8 mouse cellular contexts compared by ENCODE assay signal in genomic region chr7:19279581-19280114, GRCm38 (mm10). TPM values are rescaled to one million over a fixed set of nuclear protein-coding genes. Genes with fewer than 3 reads are reported as not detected.
DNase-seq lines count a peak whose midpoint lies in the region; ATAC-seq lines count a peak whose summit lies in the region.

Gene Ppm1n, minus strand, starts transcription at chr7:19280064.

- peak within 1 kb of the TSS; percentile 35 for H3K4me3 ChIP-seq in heart, embryonic 16.5 days (ENCODE audit: low read length)
- peak within 1 kb of the TSS; percentile 36 for H3K4me3 ChIP-seq in intestine, embryonic 16.5 days (ENCODE audit: low read length)
- H3K4me3 ChIP-seq in neural tube, embryonic 12.5 days: peak within 1 kb of the TSS; percentile 24

- no peak for ATAC-seq in heart, embryonic 16.5 days (replicated peaks; ENCODE audit: extremely low read depth, insufficient read depth, low FRiP score)
- no peak for ATAC-seq in intestine, embryonic 16.5 days
- ATAC-seq in neural tube, embryonic 12.5 days (ENCODE audit: low FRiP score, low read depth): no peak

- peak within 1 kb of the TSS; percentile 48 for H3K4me2 ChIP-seq in heart, embryonic 16.5 days (ENCODE audit: low read depth, low read length)
- H3K4me2 ChIP-seq in intestine, embryonic 16.5 days (ENCODE audit: low read depth, low read length): peak within 1 kb of the TSS; percentile 43
- peak within 1 kb of the TSS; percentile 51 for H3K4me2 ChIP-seq in neural tube, embryonic 12.5 days (replicated peaks)

- intact Hi-C loops in heart, postnatal 25 days (cut with DNase I): loop anchor here (2.0 kb wide), 1 partner anchor 101 kb away; no protein-coding TSS in a partner anchor

- no peaks in the 10 kb centered on the region for H3K36me3 ChIP-seq in heart, embryonic 16.5 days (ENCODE audit: control insufficient read depth, insufficient read depth)
- H3K36me3 ChIP-seq in intestine, embryonic 16.5 days (ENCODE audit: control insufficient read depth, insufficient read depth, low read length): no peaks in the 10 kb centered on the region
- no peaks in the 10 kb centered on the region for H3K36me3 ChIP-seq in neural tube, embryonic 12.5 days

- no peak within 1 kb of the TSS for H3K27ac ChIP-seq in heart, embryonic 16.5 days (ENCODE audit: low read length)
- no peak within 1 kb of the TSS for H3K27ac ChIP-seq in intestine, embryonic 16.5 days (ENCODE audit: low read length)
- H3K27ac ChIP-seq in neural tube, embryonic 12.5 days: no peak within 1 kb of the TSS

- H3K4me1 ChIP-seq in heart, embryonic 16.5 days (ENCODE audit: control insufficient read depth, insufficient read depth, low read length): peaks cover 5% of the 10 kb centered on the region; the same call in 1 of the 2 replicates
- H3K4me1 ChIP-seq in intestine, embryonic 16.5 days (ENCODE audit: control insufficient read depth, insufficient read depth, low read length): peaks cover 10% of the 10 kb centered on the region
- H3K4me1 ChIP-seq in neural tube, embryonic 12.5 days: peaks cover 8% of the 10 kb centered on the region

- WGBS in heart, embryonic 16.5 days: 1% methylated on average over 46 of the region's 46 CpGs
- under 1% methylated on average over 46 of the region's 46 CpGs for WGBS in intestine, embryonic 16.5 days
- WGBS in neural tube, embryonic 12.5 days: 1% methylated on average over 46 of the region's 46 CpGs

- H3K9me3 ChIP-seq in heart, embryonic 16.5 days (replicated peaks; ENCODE audit: control insufficient read depth, low read length): no peaks in the 10 kb centered on the region; the same call in 1 of the 2 replicates
- H3K9me3 ChIP-seq in intestine, embryonic 16.5 days (ENCODE audit: control insufficient read depth, low read length): peaks cover 3% of the 10 kb centered on the region; the same call in 1 of the 2 replicates
- H3K9me3 ChIP-seq in neural tube, embryonic 12.5 days: no peaks in the 10 kb centered on the region

- no peak within 1 kb of the TSS for H3K9ac ChIP-seq in heart, embryonic 16.5 days (ENCODE audit: low read length)
- no peak within 1 kb of the TSS for H3K9ac ChIP-seq in intestine, embryonic 16.5 days (ENCODE audit: low read depth, low read length)
- no peak within 1 kb of the TSS for H3K9ac ChIP-seq in neural tube, embryonic 12.5 days

- DNase-seq in heart, postnatal 25 days (ENCODE audit: low spot score): no peak
- peak; percentile 32 for DNase-seq in embryo, embryonic 9.5 days (ENCODE audit: extremely low spot score)
- no peak for DNase-seq in gastrocnemius, postnatal 25 days
- DNase-seq in left cerebral cortex, adult 9 months (ENCODE audit: low spot score in 2 of 2): no peak
- no peak for DNase-seq in right cerebral cortex, postnatal 14 days

- H3K27me3 ChIP-seq in heart, embryonic 16.5 days (ENCODE audit: control insufficient read depth, insufficient read depth, low read length): peaks cover 54% of the 10 kb centered on the region
- peaks cover 50% of the 10 kb centered on the region for H3K27me3 ChIP-seq in intestine, embryonic 16.5 days (replicated peaks; ENCODE audit: control insufficient read depth, insufficient read depth, low read length)
- H3K27me3 ChIP-seq in neural tube, embryonic 12.5 days (replicated peaks): peaks cover 43% of the 10 kb centered on the region

RNA-seq across cellular contexts. Expression of gene Ppm1n, which starts in this region (rescaled TPM):
- 0.11 TPM in 1 of 2 replicates, not detected in the other for polyA plus RNA-seq in heart, embryonic 16.5 days (2015; fragmentation: Nextera tagmentation; extraction: Ambion mirVana)
- not detected for total RNA-seq in heart, postnatal 25 days (2021)
- polyA plus RNA-seq in intestine, embryonic 16.5 days (2015; fragmentation: Nextera tagmentation; extraction: Ambion mirVana): 0.29 and 0.32 TPM in 2 replicates
- 0.20 TPM in 1 of 2 replicates, not detected in the other for polyA plus RNA-seq in neural tube, embryonic 12.5 days (2016; fragmentation: Nextera tagmentation; extraction: Ambion mirVana)
- not detected for total RNA-seq in gastrocnemius, postnatal 25 days (2021)
